Mouse (Mus musculus) heart, embryonic 12.5 days (tissue): ENCODE data around the gene Slc12a1. TPM values are rescaled to one million over a fixed set of nuclear protein-coding genes. Genes with fewer than 3 reads are reported as not detected.

Source experiments
- ATAC-seq: fragments of 200-750 bp; cut with Nextera tagmentation; 2 replicates; pipeline ENCODE4 v1.8.0; 2017; ENCODE audit warnings: moderate TSS enrichment, moderate library complexity; ENCODE audit not compliant: insufficient number of reproducible peaks, low FRiP score
- H3K27ac ChIP-seq: fragments of 300-500 bp; sonication (generic); 2 replicates; pipeline ENCODE4 v1.5.1; 2016; ENCODE audit warnings: mild to moderate bottlenecking, moderate library complexity; ENCODE audit not compliant: poor library complexity, severe bottlenecking
- H3K27me3 ChIP-seq: fragments of 300-500 bp; sonication (generic); replicated peaks from 2 replicates; pipeline ENCODE4 v1.6.1; 2016; ENCODE audit warnings: mild to moderate bottlenecking, moderate library complexity
- H3K36me3 ChIP-seq: fragments of 300-500 bp; sonication (generic); 2 replicates; pipeline ENCODE4 v1.6.1; 2016; ENCODE audit warnings: mild to moderate bottlenecking, moderate library complexity
- H3K4me1 ChIP-seq: fragments of 300-500 bp; sonication (generic); replicated peaks from 2 replicates; pipeline ENCODE4 v1.6.1; 2016; ENCODE audit warnings: mild to moderate bottlenecking
- H3K4me2 ChIP-seq: fragments of 300-500 bp; sonication (generic); 2 replicates; pipeline ENCODE4 v1.6.1; 2016; ENCODE audit warnings: mild to moderate bottlenecking, moderate library complexity
- H3K4me3 ChIP-seq: fragments of 300-500 bp; sonication (generic); 2 replicates; pipeline ENCODE4 v1.5.1; 2016; ENCODE audit warnings: mild to moderate bottlenecking
- H3K9ac ChIP-seq: fragments of 300-500 bp; sonication (generic); 2 replicates; pipeline ENCODE4 v1.6.1; 2016; ENCODE audit warnings: mild to moderate bottlenecking, moderate library complexity
- H3K9me3 ChIP-seq: fragments of 300-500 bp; sonication (generic); replicated peaks from 2 replicates; pipeline ENCODE4 v1.6.1; 2016; ENCODE audit warnings: mild to moderate bottlenecking, moderate library complexity
- WGBS: fragments of 180-500 bp; shearing (Covaris S2); methylation state at CpG from one replicate; pipeline ENCODE4 v1.1.7; 2016; 5-methylcytosine and 5-hydroxymethylcytosine counted together
- polyA plus RNA-seq: library from polyadenylated mRNA; unstranded; fragments of >200 nt; fragmentation: Nextera tagmentation; extraction: Ambion mirVana; gene quantifications from 2 replicates; pipeline ENCODE4 v1.2.1, GENCODE M21; 2016

The Slc12a1 gene
- polyA plus RNA-seq, 1 experiment from 2014 or later: 0.04 TPM

DNA sequence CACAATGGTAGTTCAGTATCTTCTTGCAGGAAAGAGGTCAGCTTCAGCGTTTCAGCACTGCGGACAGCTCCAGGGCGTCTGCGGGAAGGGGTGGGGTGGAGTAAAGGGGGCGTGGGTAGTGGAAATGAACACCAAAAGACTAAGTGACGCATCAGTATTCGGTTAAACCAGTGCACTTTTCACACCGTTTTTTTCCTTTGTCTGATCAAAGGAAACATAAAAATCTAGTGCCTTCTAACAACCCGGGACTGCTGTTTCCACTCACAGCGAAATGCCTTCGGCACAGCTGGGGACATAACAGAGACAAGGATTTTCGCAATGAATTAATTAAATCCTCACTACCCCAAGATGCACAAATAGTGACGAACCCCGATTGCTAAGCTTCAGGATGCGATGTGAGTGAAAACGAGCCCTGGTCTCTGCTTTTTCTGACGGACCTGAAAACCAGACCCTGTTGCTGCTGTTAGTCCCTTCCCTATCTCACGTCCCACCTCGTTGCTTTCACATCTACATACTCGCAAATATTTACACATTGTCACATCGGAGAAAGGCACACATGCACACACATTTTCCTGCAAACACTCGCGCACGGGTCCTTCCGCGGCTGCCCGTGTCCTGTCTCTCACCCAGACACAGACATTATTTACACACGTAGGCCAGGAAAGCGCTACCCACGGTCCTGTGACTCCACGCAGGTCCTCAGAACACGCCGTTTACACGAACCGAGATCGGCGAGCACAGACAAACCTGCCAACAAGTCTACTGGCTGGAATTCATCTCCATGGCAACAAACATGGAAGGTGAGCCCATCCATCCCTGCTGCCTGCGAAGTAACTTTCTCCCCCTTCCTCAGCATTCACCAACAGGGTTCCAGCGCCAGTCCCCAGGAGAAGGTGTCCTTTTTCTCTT, 16.1 kb upstream of the Slc12a1 start, which contains the start of gene Ctxn2:
Gene Ctxn2, plus strand, starts transcription at position 790 of the 909 bp plus-strand sequence.
- 0 out of 2 replicates have a peak within 1 kb of the TSS, but pooled peaks have one; percentile 46 for H3K9ac ChIP-seq
- no peaks in the 10 kb centered on the region for H3K36me3 ChIP-seq
- H3K27me3 ChIP-seq: no peaks in the 10 kb centered on the region; the same call in 1 of the 2 replicates
- 2% methylated on average over 39 of the region's 39 CpGs for WGBS
- H3K27ac ChIP-seq: no peak within 1 kb of the TSS
- peaks cover 7% of the 10 kb centered on the region; the same call in 1 of the 2 replicates for H3K4me1 ChIP-seq
- H3K4me3 ChIP-seq: peak within 1 kb of the TSS; percentile 43
- no peaks in the 10 kb centered on the region for H3K9me3 ChIP-seq
- ATAC-seq: no peak
- peak within 1 kb of the TSS; percentile 86 for H3K4me2 ChIP-seq

DNA sequence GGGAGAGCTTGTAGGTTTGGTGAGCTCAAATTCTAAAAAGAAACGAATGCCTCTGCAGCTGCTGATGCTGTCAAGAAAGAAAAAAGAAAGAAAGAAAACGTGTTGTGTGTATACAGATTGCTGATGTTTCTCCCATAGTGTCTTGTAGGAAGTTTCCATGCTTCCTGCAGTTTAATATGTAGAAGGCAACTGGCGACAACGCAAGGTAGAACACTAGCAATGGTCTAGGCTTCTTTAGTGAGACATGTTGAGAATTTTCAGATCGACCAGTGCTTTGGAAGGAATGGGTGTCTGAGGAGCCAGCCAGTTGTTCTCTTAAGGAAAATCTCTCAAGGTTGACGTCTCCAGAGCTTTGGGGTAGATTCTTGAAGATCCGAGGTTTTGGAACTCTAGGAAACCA, 15.5 kb upstream of the Slc12a1 start:
- no peak overlapping the region for H3K9ac ChIP-seq
- 32% methylated on average over 7 of the region's 7 CpGs for WGBS
- H3K4me2 ChIP-seq: peak overlapping the region; percentile 86
- H3K27me3 ChIP-seq: no peaks in the 10 kb centered on the region; the same call in 1 of the 2 replicates
- no peaks in the 10 kb centered on the region for H3K9me3 ChIP-seq
- H3K4me3 ChIP-seq: no peak overlapping the region
- H3K27ac ChIP-seq: no peak overlapping the region
- no peak for ATAC-seq
- no peaks in the 10 kb centered on the region for H3K36me3 ChIP-seq
- peaks cover 7% of the 10 kb centered on the region; the same call in 1 of the 2 replicates for H3K4me1 ChIP-seq

DNA sequence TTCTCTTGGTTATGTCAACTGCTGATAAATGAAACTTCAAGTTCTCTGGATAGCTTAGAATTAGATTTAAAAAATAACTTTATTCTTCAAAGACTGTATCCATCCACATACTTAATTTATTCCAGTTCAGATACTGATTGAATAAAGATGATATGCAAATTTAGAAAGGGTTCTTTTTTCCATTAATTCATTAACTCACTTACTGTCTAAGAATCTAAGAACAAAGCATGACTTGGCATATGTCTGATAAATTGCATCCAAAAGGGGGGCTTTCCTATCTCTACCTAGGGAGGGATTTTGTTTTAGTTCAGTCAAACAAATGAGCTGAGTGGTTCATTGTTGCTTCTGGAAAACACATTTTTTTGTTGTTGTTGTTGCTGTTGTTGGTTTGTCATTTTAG, 10.0 kb upstream of the Slc12a1 start:
- H3K4me3 ChIP-seq: no peak overlapping the region
- no peak overlapping the region for H3K27ac ChIP-seq
- ATAC-seq: no peak
- H3K27me3 ChIP-seq: no peaks in the 10 kb centered on the region; the same call in 1 of the 2 replicates
- H3K4me1 ChIP-seq: no peaks in the 10 kb centered on the region
- no peaks in the 10 kb centered on the region for H3K36me3 ChIP-seq
- no peak overlapping the region for H3K9ac ChIP-seq
- H3K9me3 ChIP-seq: no peaks in the 10 kb centered on the region
- no peak overlapping the region for H3K4me2 ChIP-seq

DNA sequence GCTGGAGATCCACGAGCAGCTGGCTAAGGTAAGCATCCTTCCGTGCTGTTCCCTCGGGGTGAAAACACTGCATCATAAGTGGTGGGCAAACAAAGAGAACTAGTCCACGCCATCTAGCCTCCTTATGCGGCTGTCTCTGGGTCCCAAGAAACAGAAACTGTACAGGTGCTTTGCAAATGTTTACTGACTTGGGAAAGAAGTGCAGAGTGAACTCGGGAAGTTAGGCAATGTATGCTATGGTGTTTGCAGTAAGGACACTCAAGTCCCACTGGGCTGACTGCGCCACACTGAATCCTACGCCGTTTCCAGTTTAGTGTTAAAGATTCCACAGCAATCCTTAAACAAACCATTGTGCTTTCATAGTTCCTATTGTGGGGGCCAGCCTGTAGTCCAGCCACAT, 2.0 kb downstream of the Slc12a1 start:
- no peak overlapping the region for H3K27ac ChIP-seq
- H3K27me3 ChIP-seq: no peaks in the 10 kb centered on the region
- 78% methylated on average over 9 of the region's 9 CpGs for WGBS
- H3K4me3 ChIP-seq: no peak overlapping the region
- H3K9ac ChIP-seq: no peak overlapping the region
- H3K4me2 ChIP-seq: no peak overlapping the region
- no peaks in the 10 kb centered on the region for H3K4me1 ChIP-seq
- no peaks in the 10 kb centered on the region for H3K36me3 ChIP-seq
- no peak for ATAC-seq
- no peaks in the 10 kb centered on the region for H3K9me3 ChIP-seq

DNA sequence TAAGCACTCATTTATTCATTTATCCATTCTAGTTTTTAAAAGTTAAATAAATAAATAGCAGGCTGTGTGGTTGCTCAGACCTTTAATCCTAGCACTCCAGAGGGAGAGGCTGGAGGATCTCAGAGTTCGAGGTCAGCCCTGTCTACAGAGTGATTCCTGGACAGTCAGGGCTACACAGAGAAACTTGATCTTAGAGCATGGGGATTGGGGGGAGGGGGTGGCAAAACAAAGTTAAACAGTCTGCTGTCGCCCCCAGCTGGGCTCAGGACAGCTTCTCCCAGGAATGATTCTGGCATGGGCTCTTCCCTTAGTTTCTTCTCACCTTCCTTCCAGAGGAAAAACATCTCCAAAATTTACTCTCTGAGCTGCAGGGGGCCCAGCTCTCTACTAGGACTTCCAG, 3.2 kb downstream of the Slc12a1 start:
- 10% methylated on average over 2 of the region's 2 CpGs for WGBS
- Histone ChIP-seq H3K4me3 (no peak overlapping the region), H3K27ac (no peak overlapping the region), H3K9me3 (no peaks in the 10 kb centered on the region), H3K27me3 (no peaks in the 10 kb centered on the region), H3K36me3 (no peaks in the 10 kb centered on the region), H3K9ac (no peak overlapping the region), H3K4me1 (no peaks in the 10 kb centered on the region), H3K4me2 (no peak overlapping the region)
- no peak for ATAC-seq

DNA sequence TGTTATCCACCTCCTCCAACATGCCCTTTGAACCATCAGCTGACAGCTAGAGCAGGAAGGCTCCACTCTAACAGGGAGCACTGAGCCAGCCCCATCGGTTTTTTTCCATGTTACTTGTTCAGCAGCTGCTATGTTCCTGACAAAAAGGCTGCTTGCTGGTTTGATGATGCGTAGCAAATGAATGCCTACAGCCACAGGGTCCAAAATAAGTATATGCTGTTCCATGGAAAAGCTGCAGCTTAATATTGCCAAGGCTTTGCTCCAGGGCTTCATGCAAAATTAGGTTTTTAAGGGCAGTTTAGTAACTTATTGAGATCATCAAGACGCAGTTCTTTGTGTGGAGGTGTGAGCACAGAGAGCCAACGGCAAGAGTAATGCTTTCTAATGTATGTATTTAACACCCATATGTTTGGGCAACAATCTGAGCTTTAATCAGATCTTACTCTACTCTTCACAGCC, 9.7 kb downstream of the Slc12a1 start:
- Histone ChIP-seq H3K9me3 (no peaks in the 10 kb centered on the region), H3K27ac (no peak overlapping the region), H3K36me3 (no peaks in the 10 kb centered on the region), H3K4me2 (no peak overlapping the region), H3K27me3 (no peaks in the 10 kb centered on the region), H3K9ac (no peak overlapping the region), H3K4me3 (no peak overlapping the region), H3K4me1 (no peaks in the 10 kb centered on the region)
- no peak for ATAC-seq
- WGBS: 72% methylated on average over 4 of the region's 4 CpGs

DNA sequence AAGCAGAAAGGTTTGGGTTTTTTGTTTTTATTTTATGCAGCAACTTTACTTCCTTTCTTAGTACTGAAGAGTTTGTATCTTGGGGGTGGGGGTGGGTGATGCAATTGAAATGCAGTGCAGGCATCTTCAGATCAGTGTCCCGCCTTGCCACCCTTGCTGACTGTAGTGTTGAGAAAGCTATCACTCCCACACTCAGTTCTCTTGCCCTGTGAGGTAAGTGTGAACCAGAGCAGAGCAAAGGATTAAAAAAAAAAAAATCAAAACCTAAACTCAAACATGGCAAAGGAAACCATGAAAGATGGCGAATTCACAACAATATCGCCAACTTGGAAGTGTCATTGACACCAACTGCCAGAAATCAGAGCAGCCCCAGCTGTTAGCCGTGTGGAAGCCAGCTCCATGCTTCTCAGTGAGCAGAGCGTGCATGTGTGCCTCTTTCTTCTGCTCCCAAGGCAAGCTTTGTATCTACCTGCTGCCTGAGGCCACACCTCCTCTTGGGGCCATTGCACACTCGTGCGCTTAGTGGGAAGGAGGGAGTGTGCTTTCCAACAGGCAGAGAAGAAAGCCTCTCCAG, 26.0 kb downstream of the Slc12a1 start:
- H3K9me3 ChIP-seq: no peaks in the 10 kb centered on the region
- no peak overlapping the region for H3K9ac ChIP-seq
- ATAC-seq: no peak
- no peak overlapping the region for H3K27ac ChIP-seq
- no peak overlapping the region for H3K4me3 ChIP-seq
- no peak overlapping the region for H3K4me2 ChIP-seq
- WGBS: 77% methylated on average over 7 of the region's 7 CpGs
- no peaks in the 10 kb centered on the region for H3K36me3 ChIP-seq
- no peaks in the 10 kb centered on the region for H3K27me3 ChIP-seq
- no peaks in the 10 kb centered on the region for H3K4me1 ChIP-seq

DNA sequence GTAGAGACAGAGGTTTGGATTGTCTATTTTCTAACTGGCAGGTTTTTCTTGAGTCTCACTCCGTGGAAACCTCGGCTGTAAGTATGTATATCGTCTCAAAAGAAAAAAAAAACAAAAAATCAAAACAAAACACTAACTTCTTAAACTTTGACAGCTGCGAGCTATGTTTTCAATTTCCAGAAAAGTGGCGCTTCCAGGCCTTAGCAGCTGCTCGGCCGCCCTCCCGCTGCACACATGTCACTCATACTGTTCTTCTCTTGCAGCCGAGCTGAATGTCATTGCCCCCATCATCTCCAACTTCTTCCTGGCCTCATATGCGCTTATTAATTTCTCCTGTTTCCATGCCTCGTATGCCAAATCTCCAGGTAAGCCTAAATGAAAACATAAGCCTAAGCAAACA, 35.6 kb downstream of the Slc12a1 start:
- Histone ChIP-seq H3K27me3 (no peaks in the 10 kb centered on the region), H3K4me1 (no peaks in the 10 kb centered on the region), H3K9ac (no peak overlapping the region), H3K4me3 (no peak overlapping the region), H3K27ac (no peak overlapping the region), H3K4me2 (no peak overlapping the region), H3K36me3 (no peaks in the 10 kb centered on the region), H3K9me3 (no peaks in the 10 kb centered on the region)
- 85% methylated on average over 11 of the region's 11 CpGs for WGBS
- no peak for ATAC-seq

DNA sequence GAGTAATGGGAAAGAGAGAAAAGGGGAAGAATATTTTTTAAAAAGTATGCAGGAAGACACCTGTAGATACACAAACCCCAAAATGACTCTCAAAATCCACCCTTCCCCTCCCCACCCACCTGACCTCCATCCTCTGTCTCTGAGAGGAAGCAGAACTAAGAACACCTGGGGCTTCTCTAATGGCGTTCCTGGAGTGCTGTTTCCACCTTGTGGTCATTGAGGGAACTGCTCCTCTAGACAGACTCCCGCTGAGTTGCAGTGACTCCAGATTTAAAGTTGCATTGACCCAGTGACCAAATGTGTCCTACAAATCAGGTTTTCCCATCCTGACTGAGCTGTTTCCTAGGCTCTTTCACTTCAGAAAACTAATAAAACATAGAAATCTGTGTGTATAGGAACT, 36.9 kb downstream of the Slc12a1 start:
- Histone ChIP-seq H3K4me1 (no peaks in the 10 kb centered on the region), H3K9ac (no peak overlapping the region), H3K36me3 (no peaks in the 10 kb centered on the region), H3K4me3 (no peak overlapping the region), H3K4me2 (no peak overlapping the region), H3K27me3 (no peaks in the 10 kb centered on the region), H3K9me3 (no peaks in the 10 kb centered on the region), H3K27ac (no peak overlapping the region)
- WGBS: 1% methylated on average over 2 of the region's 2 CpGs
- no peak for ATAC-seq

DNA sequence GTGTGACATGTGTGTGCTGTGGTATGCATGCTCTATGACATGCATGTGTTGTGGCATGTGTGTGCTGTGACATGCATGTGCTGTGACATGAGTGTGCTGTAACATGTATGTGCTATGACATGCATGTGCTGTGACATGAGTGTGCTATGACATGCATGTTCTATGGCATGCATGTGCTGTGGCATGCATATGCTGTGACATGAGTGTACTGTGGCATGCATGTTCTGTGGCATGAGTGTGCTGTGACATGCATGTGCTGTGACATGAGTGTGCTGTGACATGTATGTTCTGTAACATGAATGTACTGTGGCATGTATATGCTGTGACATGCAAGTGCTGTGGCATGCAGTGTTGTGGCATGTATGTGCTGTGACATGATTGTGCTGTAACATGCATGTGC, 40.6 kb downstream of the Slc12a1 start:
- Histone ChIP-seq H3K27ac (no peak overlapping the region), H3K4me3 (no peak overlapping the region)

DNA sequence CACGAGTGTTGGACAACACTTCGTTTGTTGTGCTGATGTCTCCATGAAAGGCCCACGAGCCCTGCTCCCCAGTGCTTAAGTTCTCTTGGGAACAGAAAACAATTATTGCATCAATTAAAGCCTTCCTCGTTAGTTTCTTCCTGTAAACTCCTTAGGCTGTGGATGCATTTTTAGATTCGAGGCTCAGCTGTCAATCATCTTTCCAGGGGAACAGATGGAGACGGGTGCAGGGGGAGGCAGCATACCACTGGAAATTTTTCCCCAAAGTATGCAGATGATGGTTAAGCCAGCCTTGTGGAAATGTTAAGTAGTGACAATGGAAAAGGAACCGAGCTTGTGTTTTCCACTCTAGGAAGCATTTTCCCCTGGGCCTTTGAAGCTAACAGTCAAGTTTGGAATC, 44.5 kb downstream of the Slc12a1 start:
- Histone ChIP-seq H3K9me3 (no peaks in the 10 kb centered on the region), H3K9ac (no peak overlapping the region), H3K4me1 (no peaks in the 10 kb centered on the region), H3K4me3 (no peak overlapping the region), H3K27me3 (no peaks in the 10 kb centered on the region), H3K4me2 (no peak overlapping the region), H3K36me3 (no peaks in the 10 kb centered on the region), H3K27ac (no peak overlapping the region)
- no peak for ATAC-seq
- 66% methylated on average over 7 of the region's 7 CpGs for WGBS

More for the DNA sequence above, 40.6 kb downstream of the Slc12a1 start:
- H3K4me1 ChIP-seq: no peaks in the 10 kb centered on the region
- no peaks in the 10 kb centered on the region for H3K9me3 ChIP-seq
- no peaks in the 10 kb centered on the region for H3K36me3 ChIP-seq
- no peaks in the 10 kb centered on the region for H3K27me3 ChIP-seq
- H3K4me2 ChIP-seq: no peak overlapping the region
- no peak overlapping the region for H3K9ac ChIP-seq
- ATAC-seq: no peak
